Mouse (Mus musculus) hindbrain, embryonic 10.5 days (tissue): ENCODE measurements around the gene Tmem8b. TPM values are rescaled to one million over a fixed set of nuclear protein-coding genes. Genes with fewer than 3 reads are reported as not detected.

ENCODE experiments used
- DNase-seq: peaks from one replicate; pipeline ENCODE4 v3.0.0-alpha.2; 2017; ENCODE audit warnings: low spot score
- H3K27ac ChIP-seq: fragments of 300-500 bp; sonication (generic); 2 replicates; pipeline ENCODE4 v1.5.1; 2016; ENCODE audit warnings: mild to moderate bottlenecking, moderate library complexity
- H3K27me3 ChIP-seq: fragments of 300-500 bp; sonication (generic); 2 replicates; pipeline ENCODE4 v1.6.1; 2016; ENCODE audit warnings: mild to moderate bottlenecking; ENCODE audit not compliant: poor library complexity, insufficient read depth, severe bottlenecking
- H3K36me3 ChIP-seq: fragments of 300-500 bp; sonication (generic); 2 replicates; pipeline ENCODE4 v1.6.1; 2016; ENCODE audit warnings: mild to moderate bottlenecking, moderate library complexity
- H3K4me1 ChIP-seq: fragments of 300-500 bp; sonication (generic); replicated peaks from 2 replicates; pipeline ENCODE4 v1.6.1; 2016; ENCODE audit warnings: mild to moderate bottlenecking
- H3K4me3 ChIP-seq: fragments of 300-500 bp; sonication (generic); 2 replicates; pipeline ENCODE4 v1.5.1; 2016; ENCODE audit warnings: mild to moderate bottlenecking, moderate library complexity
- H3K9me3 ChIP-seq: fragments of 300-500 bp; sonication (generic); 2 replicates; pipeline ENCODE4 v1.6.1; 2016; ENCODE audit warnings: mild to moderate bottlenecking, moderate library complexity
- WGBS: fragments of 180-500 bp; shearing (Covaris S2); methylation state at CpG from one replicate; pipeline ENCODE4 v1.1.7; 2016; 5-methylcytosine and 5-hydroxymethylcytosine counted together
- polyA plus RNA-seq: library from polyadenylated mRNA; unstranded; fragments of >200 nt; fragmentation: Nextera tagmentation; extraction: Ambion mirVana; gene quantifications from 2 replicates; pipeline ENCODE4 v1.2.1, GENCODE M21; 2016

Gene Tmem8b
- polyA plus RNA-seq, 1 experiment from 2014 or later = 9.4 TPM

DNA sequence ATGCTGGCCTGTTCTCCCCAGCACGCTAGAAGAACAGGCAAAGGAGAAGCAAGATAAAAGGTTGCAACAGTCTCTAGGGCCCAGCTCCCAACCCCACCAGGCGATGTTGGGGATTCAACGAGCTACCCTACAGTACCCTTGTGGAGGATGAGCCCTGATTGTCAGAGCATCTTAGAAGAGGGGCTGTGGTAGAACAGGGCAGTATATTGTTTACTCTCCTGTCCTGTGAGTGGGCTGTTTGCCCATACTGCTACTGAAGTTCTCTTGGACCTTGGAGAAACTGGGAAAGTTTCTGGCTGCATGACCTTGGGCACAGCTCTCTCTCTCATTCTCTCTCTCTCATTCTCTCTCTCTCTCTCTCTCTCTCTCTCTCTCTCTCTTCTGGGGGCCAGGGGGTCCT lies 60.4 kb downstream of the Tmem8b start:
- Histone ChIP-seq H3K36me3 (no peaks in the 10 kb centered on the region), H3K4me3 (no peak overlapping the region), H3K4me1 (peaks cover 28% of the 10 kb centered on the region), H3K27ac (no peak overlapping the region), H3K9me3 (no peaks in the 10 kb centered on the region), H3K27me3 (no peaks in the 10 kb centered on the region)
- WGBS = 85% methylated on average over 3 of the region's 3 CpGs
- no peak for DNase-seq

DNA sequence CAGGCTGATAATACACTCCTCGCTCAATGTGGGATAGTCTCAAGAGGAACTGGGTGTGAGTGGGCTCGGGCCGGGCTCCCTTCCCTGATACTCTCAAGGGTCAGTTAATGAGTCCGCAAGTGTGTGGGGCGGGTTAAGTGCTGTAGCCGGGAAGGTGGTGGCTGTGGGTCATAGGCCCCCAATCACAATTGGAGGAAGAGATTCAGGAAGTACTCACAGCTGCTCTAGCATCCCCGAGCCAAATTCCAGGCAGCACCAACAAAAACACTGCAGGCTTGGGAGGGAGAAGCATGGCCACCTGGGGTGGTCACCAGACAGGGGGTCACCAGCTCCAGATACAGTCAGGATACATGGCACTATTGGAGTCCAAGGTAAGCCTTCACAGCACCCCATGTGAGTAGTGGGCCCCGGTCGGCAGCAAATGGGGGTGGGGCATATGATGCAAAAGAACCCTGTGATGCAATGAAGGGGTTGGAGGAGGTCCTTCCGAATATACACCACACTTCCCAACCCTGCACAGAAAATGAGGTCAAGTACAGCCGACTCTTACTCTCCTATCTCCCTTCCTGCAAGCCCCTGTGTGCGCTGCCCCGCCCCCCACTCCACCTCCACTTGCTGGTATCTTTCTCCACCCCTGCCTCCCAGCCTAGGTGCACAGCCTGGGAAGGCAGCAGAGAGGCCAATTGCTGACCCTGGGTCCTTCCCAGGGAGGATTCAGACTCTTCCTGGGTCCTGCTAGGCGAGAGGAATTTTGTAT lies 61.2 kb downstream of the Tmem8b start, which contains the start of gene Spaar:
Gene Spaar (plus strand): TSS at position 241 of the 757 bp plus-strand sequence.
- no peaks in the 10 kb centered on the region for H3K36me3 ChIP-seq
- no peaks in the 10 kb centered on the region for H3K9me3 ChIP-seq
- H3K4me3 ChIP-seq = no peak within 1 kb of the TSS
- no peak for DNase-seq
- peaks cover 28% of the 10 kb centered on the region for H3K4me1 ChIP-seq
- no peak within 1 kb of the TSS for H3K27ac ChIP-seq
- 68% methylated on average over 14 of the region's 14 CpGs for WGBS
- H3K27me3 ChIP-seq = no peaks in the 10 kb centered on the region

DNA sequence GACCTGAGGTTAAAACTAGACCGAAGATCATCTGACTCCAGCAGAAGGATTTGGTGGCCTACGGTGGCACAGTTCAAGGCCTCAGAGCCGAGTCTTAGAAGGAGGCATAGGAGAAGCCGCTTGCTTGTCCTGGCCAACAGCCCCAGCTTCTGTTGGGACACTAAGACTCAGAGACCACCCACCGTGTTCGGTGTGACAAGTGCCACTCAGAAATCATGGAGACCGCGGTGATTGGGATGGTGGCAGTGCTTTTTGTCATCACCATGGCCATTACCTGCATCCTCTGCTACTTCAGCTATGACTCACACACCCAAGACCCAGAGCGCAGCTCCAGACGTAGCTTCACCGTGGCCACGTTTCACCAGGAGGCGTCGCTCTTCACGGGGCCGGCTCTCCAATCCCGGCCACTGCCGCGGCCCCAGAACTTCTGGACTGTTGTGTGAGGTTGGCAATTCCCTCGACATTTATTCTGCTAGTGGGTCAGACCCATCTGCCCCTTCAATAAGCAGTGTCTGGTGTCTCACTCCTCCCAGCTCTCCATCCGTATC lies 62.1 kb downstream of the Tmem8b start:
- H3K27me3 ChIP-seq = no peaks in the 10 kb centered on the region
- peaks cover 28% of the 10 kb centered on the region for H3K4me1 ChIP-seq
- H3K4me3 ChIP-seq = no peak overlapping the region
- H3K36me3 ChIP-seq = no peaks in the 10 kb centered on the region
- no peaks in the 10 kb centered on the region for H3K9me3 ChIP-seq
- WGBS = 76% methylated on average over 21 of the region's 21 CpGs
- DNase-seq = no peak
- H3K27ac ChIP-seq = no peak overlapping the region

DNA sequence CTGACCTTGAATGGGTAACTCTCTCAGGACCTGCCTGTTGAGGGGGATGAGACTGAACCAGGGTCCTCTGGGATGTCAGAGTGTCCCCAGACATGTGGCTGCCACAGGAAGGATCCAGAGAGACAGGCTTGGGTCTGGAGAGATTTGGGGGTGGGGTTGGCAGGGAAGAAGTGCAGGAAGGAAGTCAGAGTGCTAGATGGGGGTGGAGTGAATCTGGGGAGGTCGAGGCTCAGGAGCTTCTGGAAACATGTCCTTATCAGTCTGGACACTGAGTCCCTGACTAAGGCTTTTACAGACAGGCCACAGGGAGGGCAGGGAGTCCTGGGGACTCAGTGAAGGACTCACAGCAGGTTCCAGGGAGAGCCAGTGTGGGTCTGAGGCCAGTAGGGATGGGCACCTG lies 63.4 kb downstream of the Tmem8b start:
- 38% methylated on average over 1 of the region's 1 CpGs for WGBS
- Histone ChIP-seq H3K4me3 (no peak overlapping the region), H3K36me3 (no peaks in the 10 kb centered on the region)

DNA sequence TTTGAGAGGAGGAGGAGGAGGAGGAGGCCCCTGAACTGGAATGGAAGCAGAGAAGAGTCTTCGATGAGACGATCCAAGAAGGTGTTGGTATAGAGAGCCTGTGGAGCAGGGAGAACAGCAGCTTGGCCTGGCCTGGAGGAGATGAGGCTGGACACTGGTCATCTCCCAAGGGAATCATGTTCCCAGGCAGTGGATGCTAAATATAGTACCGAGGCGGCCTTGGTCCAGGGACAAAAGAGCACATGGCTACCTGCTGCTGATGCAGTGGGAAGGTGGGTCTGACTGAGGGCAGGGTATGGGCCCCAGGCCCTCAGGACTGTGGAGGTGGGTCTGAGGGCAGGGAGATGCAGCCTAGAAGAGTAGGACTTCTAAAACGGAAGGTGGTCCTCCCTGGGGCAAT lies 64.4 kb downstream of the Tmem8b start:
- Histone ChIP-seq H3K4me3 (no peak overlapping the region), H3K4me1 (peaks cover 25% of the 10 kb centered on the region), H3K36me3 (no peaks in the 10 kb centered on the region), H3K9me3 (no peaks in the 10 kb centered on the region), H3K27me3 (no peaks in the 10 kb centered on the region), H3K27ac (no peak overlapping the region)
- no peak for DNase-seq
- WGBS = 79% methylated on average over 5 of the region's 5 CpGs

More for the DNA sequence above, 63.4 kb downstream of the Tmem8b start:
- no peaks in the 10 kb centered on the region for H3K9me3 ChIP-seq
- peak overlapping the region; percentile 45; the same call in 1 of the 2 replicates for H3K27ac ChIP-seq
- no peaks in the 10 kb centered on the region for H3K27me3 ChIP-seq
- H3K4me1 ChIP-seq = peaks cover 27% of the 10 kb centered on the region
- DNase-seq = no peak

DNA sequence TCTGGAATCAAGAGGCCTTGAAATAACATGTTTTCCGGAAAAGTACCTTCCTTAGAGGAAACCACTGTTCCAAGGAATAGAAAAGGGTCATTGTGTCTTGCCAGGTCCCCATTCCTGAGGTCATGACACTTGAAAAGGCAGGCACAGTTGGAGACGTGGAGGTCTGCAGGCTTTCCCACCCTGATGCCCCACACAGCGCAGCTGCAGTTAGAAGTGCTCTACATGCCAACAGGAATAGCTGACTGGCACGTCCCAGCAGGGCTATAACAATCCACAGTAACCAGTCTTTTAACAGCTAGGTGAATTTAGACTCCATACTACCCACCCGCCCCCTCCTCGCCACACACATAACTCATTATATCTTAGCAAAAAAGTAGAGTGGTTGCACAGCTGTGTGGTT lies 68.4 kb downstream of the Tmem8b start:
- 58% methylated on average over 6 of the region's 6 CpGs for WGBS
- no peaks in the 10 kb centered on the region for H3K9me3 ChIP-seq
- H3K4me3 ChIP-seq = no peak overlapping the region
- no peaks in the 10 kb centered on the region for H3K36me3 ChIP-seq
- H3K27ac ChIP-seq = no peak overlapping the region
- no peaks in the 10 kb centered on the region for H3K27me3 ChIP-seq
- peaks cover 7% of the 10 kb centered on the region; the same call in 1 of the 2 replicates for H3K4me1 ChIP-seq
- DNase-seq = no peak

DNA sequence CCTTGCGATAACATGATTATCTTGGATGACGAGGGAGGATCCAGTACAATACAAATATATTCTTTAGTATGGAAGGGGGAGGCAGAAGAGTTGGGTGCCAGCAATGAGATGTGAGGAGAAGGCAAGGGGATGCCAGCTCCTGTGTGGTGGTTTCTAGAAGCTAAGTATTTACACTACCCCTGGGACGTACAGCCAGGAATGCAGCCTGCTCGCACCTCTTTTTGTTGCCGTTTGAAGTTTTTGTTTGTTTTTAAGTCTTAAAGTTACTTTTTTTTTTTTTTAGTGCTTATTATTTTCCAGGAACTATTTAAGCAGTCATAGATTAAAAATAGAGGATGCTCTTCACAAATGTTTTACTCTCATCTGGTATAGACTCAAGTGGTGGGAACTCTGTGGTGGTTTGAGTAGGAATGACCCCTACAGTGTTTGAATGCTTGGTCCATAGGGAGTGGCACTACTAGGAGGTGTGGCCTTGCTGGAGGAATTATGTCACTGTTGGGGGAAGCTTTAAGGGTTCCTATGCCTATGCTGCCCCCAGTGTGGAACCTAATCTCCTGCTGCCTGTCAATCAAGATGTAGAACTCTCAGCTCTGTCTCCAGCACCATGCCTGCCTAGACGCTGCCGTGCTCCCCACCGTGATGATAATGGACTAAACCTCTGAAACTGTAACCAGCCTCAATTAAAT lies 70.4 kb downstream of the Tmem8b start:
- Histone ChIP-seq H3K9me3 (no peaks in the 10 kb centered on the region), H3K4me1 (peaks cover 9% of the 10 kb centered on the region; the same call in 1 of the 2 replicates), H3K36me3 (no peaks in the 10 kb centered on the region), H3K27me3 (no peaks in the 10 kb centered on the region), H3K27ac (no peak overlapping the region), H3K4me3 (no peak overlapping the region)
- 75% methylated on average over 8 of the region's 8 CpGs for WGBS
- DNase-seq = no peak

DNA sequence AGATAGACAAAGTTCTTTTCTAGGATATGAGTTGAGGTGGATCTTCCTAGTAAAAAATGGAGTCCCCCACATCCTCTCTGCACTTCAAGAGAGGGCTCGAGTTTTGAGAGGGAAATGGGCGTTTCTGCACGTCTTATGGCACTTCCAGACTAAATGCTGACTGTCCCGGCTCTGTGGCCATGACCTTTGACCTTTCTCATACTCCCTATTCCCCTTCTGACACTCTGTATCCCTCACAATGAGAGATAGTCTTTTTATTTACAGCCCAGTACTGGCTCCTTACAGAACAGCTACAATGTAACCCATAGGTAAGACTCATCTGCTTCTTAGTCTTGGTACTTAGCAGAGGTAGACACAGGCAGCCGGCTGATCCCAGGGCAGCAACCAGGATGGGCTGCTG lies 72.8 kb downstream of the Tmem8b start:
- no peak overlapping the region for H3K27ac ChIP-seq
- no peaks in the 10 kb centered on the region for H3K27me3 ChIP-seq
- no peak for DNase-seq
- H3K4me1 ChIP-seq = peaks cover 9% of the 10 kb centered on the region; the same call in 1 of the 2 replicates
- 68% methylated on average over 5 of the region's 5 CpGs for WGBS
- no peaks in the 10 kb centered on the region for H3K9me3 ChIP-seq
- no peak overlapping the region for H3K4me3 ChIP-seq
- no peaks in the 10 kb centered on the region for H3K36me3 ChIP-seq

Other genes starting within 250 kb of the Tmem8b start
- 0.47 TPM in 1 of 2 replicates, not detected in the other for gene Fam166b, start 239.8 kb upstream of the Tmem8b start, polyA plus RNA-seq
- 7.1 and 8.3 TPM in 2 replicates for gene Tesk1, start 227.0 kb upstream of the Tmem8b start, polyA plus RNA-seq
- gene Cd72, start 214.3 kb upstream of the Tmem8b start, polyA plus RNA-seq = 1.8 and 2.4 TPM in 2 replicates
- gene Sit1, start 185.2 kb upstream of the Tmem8b start, polyA plus RNA-seq = not detected in 2 replicates
- gene Ccdc107, start 176.1 kb upstream of the Tmem8b start, polyA plus RNA-seq = 45.2 and 50.9 TPM in 2 replicates
- gene Arhgef39, start 169.3 kb upstream of the Tmem8b start, polyA plus RNA-seq = 47.2 and 50.5 TPM in 2 replicates
- gene Car9, start 162.0 kb upstream of the Tmem8b start, polyA plus RNA-seq = 0.76 and 0.93 TPM in 2 replicates
- 55.9 and 65.7 TPM in 2 replicates for gene Tpm2, start 145.2 kb upstream of the Tmem8b start, polyA plus RNA-seq
- gene Creb3, start 106.6 kb upstream of the Tmem8b start, polyA plus RNA-seq = 40.7 and 53.3 TPM in 2 replicates
- gene Tln1, start 106.3 kb upstream of the Tmem8b start, polyA plus RNA-seq = 52.8 and 58.9 TPM in 2 replicates
- gene Rgp1, start 90.3 kb upstream of the Tmem8b start, polyA plus RNA-seq = 20.3 and 25.6 TPM in 2 replicates
- 28.0 and 36.3 TPM in 2 replicates for gene Gba2, start 90.1 kb upstream of the Tmem8b start, polyA plus RNA-seq
- gene Msmp, start 84.5 kb upstream of the Tmem8b start, polyA plus RNA-seq = 0.88 and 1.0 TPM in 2 replicates
- 22.4 and 26.5 TPM in 2 replicates for gene Npr2, start 37.0 kb upstream of the Tmem8b start, polyA plus RNA-seq
- gene Spag8, start 15.4 kb upstream of the Tmem8b start, polyA plus RNA-seq = 5.2 and 10.0 TPM in 2 replicates
- gene Hint2, start 12.5 kb upstream of the Tmem8b start, polyA plus RNA-seq = 76.4 and 82.0 TPM in 2 replicates
- 1.8 and 2.4 TPM in 2 replicates for gene Fam221b, start 174 bp downstream of the Tmem8b start, polyA plus RNA-seq
- gene Olfr70, start 31.8 kb downstream of the Tmem8b start, polyA plus RNA-seq = not detected in 2 replicates
- gene Olfr71, start 41.3 kb downstream of the Tmem8b start, polyA plus RNA-seq = not detected in 2 replicates
- gene Hrct1, start 58.2 kb downstream of the Tmem8b start, polyA plus RNA-seq = 0.25 and 0.44 TPM in 2 replicates
- gene Spaar, start 61.1 kb downstream of the Tmem8b start, polyA plus RNA-seq = not detected in 2 replicates
- gene Olfr159, start 102.0 kb downstream of the Tmem8b start, polyA plus RNA-seq = not detected in 2 replicates
- gene Olfr156, start 154.9 kb downstream of the Tmem8b start, polyA plus RNA-seq = not detected in 2 replicates
- not detected in 2 replicates for gene Olfr157, start 171.2 kb downstream of the Tmem8b start, polyA plus RNA-seq
- not detected in 2 replicates for gene Olfr155, start 182.6 kb downstream of the Tmem8b start, polyA plus RNA-seq
- 11.4 and 11.9 TPM in 2 replicates for gene Reck, start 206.6 kb downstream of the Tmem8b start, polyA plus RNA-seq